Mouse (Mus musculus): ENCODE results near the gene Itgb6. TPM values are rescaled to one million over a fixed set of nuclear protein-coding genes. Genes with fewer than 3 reads are reported as not detected.

The Itgb6 gene
- polyA plus RNA-seq, 1 experiment: not detected

GRCm38 (mm10) chr2:60646583-60646982 is 75.9 kb downstream of the Itgb6 start:
- H3K4me1 ChIP-seq (ENCODE audit: control insufficient read depth, insufficient read depth, low read length): no peaks in the 10 kb centered on the region
- no peak for TF ChIP-seq POLR2A (IDR thresholded peaks at IDR 0.05; ENCODE audit: insufficient read depth, low read depth, low read length)
- WGBS: 93% methylated on average over 6 of the region's 6 CpGs
- no peak overlapping the region for H3K4me3 ChIP-seq (ENCODE audit: insufficient read depth, low read depth, low read length)
- H3K27ac ChIP-seq (ENCODE audit: insufficient read depth, low read depth, low read length): no peak overlapping the region

GRCm38 (mm10) chr2:60643406-60643805 is 79.0 kb downstream of the Itgb6 start:
- 94% methylated on average over 3 of the region's 3 CpGs for WGBS
- Histone ChIP-seq H3K27ac (ENCODE audit: insufficient read depth, low read depth, low read length) (no peak overlapping the region), H3K4me3 (ENCODE audit: insufficient read depth, low read depth, low read length) (no peak overlapping the region), H3K4me1 (ENCODE audit: control insufficient read depth, insufficient read depth, low read length) (no peaks in the 10 kb centered on the region)
- TF ChIP-seq CTCF (IDR thresholded peaks at IDR 0.05; ENCODE audit: insufficient read depth, low read depth, low read length) (no peak), POLR2A (IDR thresholded peaks at IDR 0.05; ENCODE audit: insufficient read depth, low read depth, low read length) (no peak)

GRCm38 (mm10) chr2:60642606-60643005 is 79.8 kb downstream of the Itgb6 start:
- whole genome bisulfite sequencing: 94% methylated on average over 7 of the region's 7 CpGs
- Histone ChIP-seq H3K4me3 (ENCODE audit: insufficient read depth, low read depth, low read length) (no peak overlapping the region), H3K27ac (ENCODE audit: insufficient read depth, low read depth, low read length) (no peak overlapping the region), H3K4me1 (ENCODE audit: control insufficient read depth, insufficient read depth, low read length) (no peaks in the 10 kb centered on the region)
- TF ChIP-seq POLR2A (IDR thresholded peaks at IDR 0.05; ENCODE audit: insufficient read depth, low read depth, low read length) (no peak), CTCF (IDR thresholded peaks at IDR 0.05; ENCODE audit: insufficient read depth, low read depth, low read length) (no peak)

- H3K27ac ChIP-seq (ENCODE audit: insufficient read depth, low read depth, low read length): no peak overlapping the region
- TF ChIP-seq CTCF (IDR thresholded peaks at IDR 0.05; ENCODE audit: insufficient read depth, low read depth, low read length) (no peak), POLR2A (IDR thresholded peaks at IDR 0.05; ENCODE audit: insufficient read depth, low read depth, low read length) (no peak)
- H3K4me3 ChIP-seq (ENCODE audit: insufficient read depth, low read depth, low read length): no peak overlapping the region
- 47% methylated on average over 7 of the region's 7 CpGs for WGBS
- H3K4me1 ChIP-seq (ENCODE audit: control insufficient read depth, insufficient read depth, low read length): peaks cover 5% of the 10 kb centered on the region; the same call in 1 of the 2 replicates
Observed at GRCm38 (mm10) chr2:60640342-60640672, 82.1 kb downstream of the Itgb6 start.

- whole genome bisulfite sequencing: 70% methylated on average over 10 of the region's 10 CpGs
- no peak overlapping the region for H3K4me3 ChIP-seq (ENCODE audit: insufficient read depth, low read depth, low read length)
Observed at GRCm38 (mm10) chr2:60639617-60640341, 82.7 kb downstream of the Itgb6 start.

GRCm38 (mm10) chr2:60636910-60637761 is 85.3 kb downstream of the Itgb6 start:
- no peak overlapping the region for H3K4me3 ChIP-seq (ENCODE audit: insufficient read depth, low read depth, low read length)
- WGBS: 42% methylated on average over 20 of the region's 20 CpGs
- H3K4me1 ChIP-seq (ENCODE audit: control insufficient read depth, insufficient read depth, low read length): peaks cover 5% of the 10 kb centered on the region; the same call in 1 of the 2 replicates
- TF ChIP-seq POLR2A (IDR thresholded peaks at IDR 0.05; ENCODE audit: insufficient read depth, low read depth, low read length) (no peak), CTCF (IDR thresholded peaks at IDR 0.05; ENCODE audit: insufficient read depth, low read depth, low read length) (no peak)
- no peak overlapping the region for H3K27ac ChIP-seq (ENCODE audit: insufficient read depth, low read depth, low read length)

More at GRCm38 (mm10) chr2:60639617-60640341, 82.7 kb downstream of the Itgb6 start:
- Histone ChIP-seq H3K4me1 (ENCODE audit: control insufficient read depth, insufficient read depth, low read length) (peaks cover 5% of the 10 kb centered on the region; the same call in 1 of the 2 replicates), H3K27ac (ENCODE audit: insufficient read depth, low read depth, low read length) (no peak overlapping the region)
- no peak for TF ChIP-seq CTCF (IDR thresholded peaks at IDR 0.05; ENCODE audit: insufficient read depth, low read depth, low read length)
- TF ChIP-seq POLR2A (IDR thresholded peaks at IDR 0.05; ENCODE audit: insufficient read depth, low read depth, low read length): no peak

- TF ChIP-seq CTCF (IDR thresholded peaks at IDR 0.05; ENCODE audit: insufficient read depth, low read depth, low read length) (no peak), POLR2A (IDR thresholded peaks at IDR 0.05; ENCODE audit: insufficient read depth, low read depth, low read length) (no peak)
- Histone ChIP-seq H3K27ac (ENCODE audit: insufficient read depth, low read depth, low read length) (no peak overlapping the region), H3K4me3 (ENCODE audit: insufficient read depth, low read depth, low read length) (no peak overlapping the region), H3K4me1 (ENCODE audit: control insufficient read depth, insufficient read depth, low read length) (peaks cover 5% of the 10 kb centered on the region; the same call in 1 of the 2 replicates)
- WGBS: 43% methylated on average over 3 of the region's 3 CpGs
Observed at GRCm38 (mm10) chr2:60636481-60636880, 86.0 kb downstream of the Itgb6 start.

- Histone ChIP-seq H3K4me1 (ENCODE audit: control insufficient read depth, insufficient read depth, low read length) (peaks cover 5% of the 10 kb centered on the region; the same call in 1 of the 2 replicates), H3K4me3 (ENCODE audit: insufficient read depth, low read depth, low read length) (no peak overlapping the region), H3K27ac (ENCODE audit: insufficient read depth, low read depth, low read length) (no peak overlapping the region)
- WGBS: 77% methylated on average over 6 of the region's 6 CpGs
- TF ChIP-seq CTCF (IDR thresholded peaks at IDR 0.05; ENCODE audit: insufficient read depth, low read depth, low read length) (no peak), POLR2A (IDR thresholded peaks at IDR 0.05; ENCODE audit: insufficient read depth, low read depth, low read length) (no peak)
Observed at GRCm38 (mm10) chr2:60636038-60636437, 86.4 kb downstream of the Itgb6 start.

- TF ChIP-seq POLR2A (IDR thresholded peaks at IDR 0.05; ENCODE audit: insufficient read depth, low read depth, low read length) (no peak), CTCF (IDR thresholded peaks at IDR 0.05; ENCODE audit: insufficient read depth, low read depth, low read length) (no peak)
- 49% methylated on average over 2 of the region's 2 CpGs for WGBS
- no peak overlapping the region for H3K27ac ChIP-seq (ENCODE audit: insufficient read depth, low read depth, low read length)
- H3K4me1 ChIP-seq (ENCODE audit: control insufficient read depth, insufficient read depth, low read length): peaks cover 5% of the 10 kb centered on the region; the same call in 1 of the 2 replicates
- no peak overlapping the region for H3K4me3 ChIP-seq (ENCODE audit: insufficient read depth, low read depth, low read length)
Observed at GRCm38 (mm10) chr2:60632791-60633190, 89.7 kb downstream of the Itgb6 start.

All from olfactory bulb, adult 2 months (tissue).